Mouse (Mus musculus): ENCODE data around the gene Cdx2. TPM values are rescaled to one million over a fixed set of nuclear protein-coding genes. Genes with fewer than 3 reads are reported as not detected.

Gene Cdx2
- polyA plus RNA-seq, 1 experiment from 2014 or later: not detected

DNA sequence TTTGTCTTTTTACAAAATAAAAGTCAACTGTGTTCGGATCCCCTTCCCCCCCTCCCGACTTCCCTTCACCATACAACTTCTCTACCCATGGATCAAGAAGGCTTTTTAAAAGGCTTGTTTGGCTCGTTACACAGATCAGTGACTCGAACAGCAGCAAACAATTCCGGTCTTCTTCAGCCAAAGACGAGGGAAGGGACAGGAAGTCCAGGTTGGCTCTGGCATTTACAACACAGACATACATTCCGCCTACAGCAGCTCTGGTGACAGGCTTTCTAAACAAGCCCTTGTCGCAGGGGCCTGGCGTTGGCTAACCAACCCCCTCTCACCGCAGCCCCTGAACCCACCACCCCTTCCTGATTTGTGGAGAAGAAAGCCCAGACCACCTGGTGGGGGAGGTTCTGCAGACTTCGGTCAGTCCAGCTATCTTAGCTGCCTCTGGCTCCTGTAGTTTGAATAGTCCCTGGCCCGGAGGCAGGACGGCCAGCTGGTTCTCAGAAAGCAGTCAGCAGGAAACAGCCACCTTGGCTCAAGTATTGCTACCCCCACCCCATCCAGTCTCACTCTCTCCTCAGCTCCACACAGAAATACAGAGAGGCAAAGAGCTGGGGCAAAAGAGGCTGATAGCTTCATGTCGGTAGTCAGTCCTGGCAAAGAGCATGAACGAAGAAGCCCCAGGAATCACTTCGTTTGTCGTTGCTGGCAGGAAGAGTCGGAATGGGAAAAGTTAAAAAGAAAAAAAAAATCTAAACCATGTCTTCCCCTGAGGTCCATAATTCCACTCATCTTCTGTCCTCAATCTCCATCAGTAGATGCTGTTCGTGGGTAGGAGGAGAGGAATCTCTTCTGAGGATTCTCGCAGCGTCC, 5.9 kb downstream of the Cdx2 start:
- Histone ChIP-seq H3K9ac (no peak overlapping the region), H3K4me3 (replicated peaks) (no peak overlapping the region), H3K4me1 (peaks cover 38% of the 10 kb centered on the region), H3K36me3 (no peaks in the 10 kb centered on the region), H3K27ac (no peak overlapping the region), H3K4me2 (no peak overlapping the region), H3K27me3 (peaks cover 99% of the 10 kb centered on the region), H3K9me3 (replicated peaks) (no peaks in the 10 kb centered on the region)
- 4% methylated on average over 21 of the region's 21 CpGs for WGBS
- ATAC-seq (replicated peaks; ENCODE audit: low FRiP score): no peak

DNA sequence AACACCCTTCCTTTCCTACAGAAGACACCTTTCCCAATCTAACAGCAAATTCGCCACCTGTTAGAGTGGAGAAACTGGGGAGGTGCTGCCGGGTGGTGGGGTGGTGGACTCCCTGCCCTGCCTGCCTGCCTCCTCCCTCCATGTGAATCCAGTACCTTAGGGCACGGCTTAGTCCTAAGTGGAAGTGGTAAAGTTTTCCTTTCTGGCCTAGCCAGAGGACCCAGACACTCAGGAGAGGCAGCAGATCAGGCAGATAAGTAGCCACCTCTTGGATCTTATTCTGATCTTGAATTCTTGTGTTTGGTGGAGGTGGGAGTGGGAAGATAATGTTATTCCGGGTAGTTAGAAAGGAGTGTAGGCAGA, 7.1 kb downstream of the Cdx2 start:
- Histone ChIP-seq H3K27me3 (peaks cover 96% of the 10 kb centered on the region), H3K27ac (no peak overlapping the region), H3K4me2 (peak overlapping the region; percentile 52), H3K36me3 (no peaks in the 10 kb centered on the region), H3K4me1 (peaks cover 28% of the 10 kb centered on the region), H3K9me3 (replicated peaks) (no peaks in the 10 kb centered on the region), H3K4me3 (replicated peaks) (peak overlapping the region; percentile 29), H3K9ac (no peak overlapping the region)
- ATAC-seq (replicated peaks; ENCODE audit: low FRiP score): 0 out of 2 replicates have a peak, but pooled peaks have one; percentile 10
- WGBS: 8% methylated on average over 4 of the region's 4 CpGs

DNA sequence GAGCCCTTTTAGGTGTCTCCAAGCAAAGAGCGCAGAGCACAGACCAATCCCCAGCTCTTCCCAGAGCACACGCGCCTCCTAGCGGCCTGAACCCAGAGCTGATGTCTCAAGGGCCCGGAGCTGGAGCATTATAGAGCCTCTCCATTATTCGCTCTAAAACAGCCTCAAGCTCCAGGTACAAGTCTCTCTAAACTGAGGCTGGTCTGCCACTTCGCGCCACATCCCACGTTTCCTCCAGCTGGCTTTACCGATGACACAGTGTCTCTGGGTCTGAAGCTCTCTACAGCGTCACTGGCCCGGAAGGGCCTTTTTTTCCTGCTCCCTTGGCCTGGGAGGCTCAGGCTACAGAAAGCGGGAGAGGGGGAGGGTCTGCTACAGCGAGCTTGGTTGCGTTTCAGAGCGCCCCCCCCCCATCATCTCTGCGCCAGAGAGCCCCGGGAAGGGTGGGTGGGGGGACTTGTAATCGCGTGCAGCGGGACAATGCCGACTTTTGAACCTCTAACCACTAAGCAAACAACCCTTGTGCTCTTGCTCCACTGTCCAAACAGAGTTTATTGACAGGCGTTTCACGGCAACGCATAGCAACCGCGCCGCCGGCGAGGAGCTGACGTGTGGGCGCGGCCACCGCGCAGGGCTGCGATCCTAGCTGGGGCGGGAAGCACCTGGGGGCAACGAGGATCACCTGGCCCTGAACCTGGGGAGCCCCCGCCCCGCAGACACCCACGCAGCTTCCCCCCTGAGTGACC, 7.6 kb downstream of the Cdx2 start:
- Histone ChIP-seq H3K27me3 (peaks cover 96% of the 10 kb centered on the region), H3K4me3 (replicated peaks) (peak overlapping the region; percentile 29), H3K9ac (no peak overlapping the region), H3K4me1 (peaks cover 24% of the 10 kb centered on the region), H3K4me2 (peak overlapping the region; percentile 52), H3K9me3 (replicated peaks) (no peaks in the 10 kb centered on the region), H3K36me3 (no peaks in the 10 kb centered on the region), H3K27ac (no peak overlapping the region)
- WGBS: 1% methylated on average over 41 of the region's 41 CpGs
- peak; percentile 78 for ATAC-seq (replicated peaks; ENCODE audit: low FRiP score)

DNA sequence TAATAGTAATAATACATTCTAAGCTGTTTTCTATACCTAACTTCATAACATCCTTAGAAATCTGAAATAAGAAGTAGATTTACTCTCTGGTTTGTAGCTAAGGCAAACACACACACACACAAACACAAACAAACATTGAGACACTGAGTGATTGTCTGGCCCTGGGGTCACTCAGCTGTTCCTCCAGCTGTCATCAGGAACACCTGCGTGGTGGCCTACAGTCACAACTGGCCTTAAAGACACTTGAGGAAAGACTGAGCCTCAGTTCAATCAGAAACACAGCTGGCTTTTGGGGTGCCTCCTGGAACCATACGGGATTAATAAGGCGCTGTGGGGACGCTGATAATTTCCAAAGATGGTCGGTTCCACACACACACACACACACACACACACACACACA, 9.8 kb downstream of the Cdx2 start:
- Histone ChIP-seq H3K4me1 (peaks cover 32% of the 10 kb centered on the region), H3K4me2 (no peak overlapping the region), H3K9me3 (replicated peaks) (no peaks in the 10 kb centered on the region), H3K36me3 (no peaks in the 10 kb centered on the region), H3K27ac (no peak overlapping the region), H3K27me3 (peaks cover 96% of the 10 kb centered on the region), H3K9ac (no peak overlapping the region), H3K4me3 (replicated peaks) (no peak overlapping the region)
- no peak for ATAC-seq (replicated peaks; ENCODE audit: low FRiP score)
- 75% methylated on average over 5 of the region's 5 CpGs for WGBS

DNA sequence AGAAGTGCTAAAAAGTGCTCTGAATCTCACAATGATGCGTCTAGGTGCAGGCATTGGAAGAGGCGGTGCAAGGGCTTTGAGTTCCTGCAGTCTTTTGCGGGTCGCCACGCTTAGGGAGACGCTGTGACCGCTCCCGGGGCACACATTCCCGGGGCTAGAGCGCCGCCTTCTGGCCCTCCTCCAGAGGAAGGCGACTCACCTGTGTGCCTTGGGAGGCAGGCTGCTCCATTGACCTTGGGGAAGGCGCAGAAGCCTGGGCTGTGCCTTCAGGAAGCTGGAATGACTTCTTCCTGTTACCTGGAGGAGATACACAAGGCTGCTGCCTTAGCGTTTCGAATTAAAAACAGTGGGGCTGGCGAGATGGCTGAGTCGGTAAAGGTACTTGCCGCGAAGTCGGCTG, 12.9 kb downstream of the Cdx2 start:
- no peak overlapping the region for H3K4me3 ChIP-seq (replicated peaks)
- no peak for ATAC-seq (replicated peaks; ENCODE audit: low FRiP score)
- no peak overlapping the region for H3K4me2 ChIP-seq
- H3K27me3 ChIP-seq: peaks cover 81% of the 10 kb centered on the region
- H3K9me3 ChIP-seq (replicated peaks): no peaks in the 10 kb centered on the region
- H3K36me3 ChIP-seq: no peaks in the 10 kb centered on the region
- 24% methylated on average over 20 of the region's 20 CpGs for WGBS
- no peak overlapping the region for H3K9ac ChIP-seq
- peaks cover 18% of the 10 kb centered on the region for H3K4me1 ChIP-seq
- H3K27ac ChIP-seq: no peak overlapping the region

DNA sequence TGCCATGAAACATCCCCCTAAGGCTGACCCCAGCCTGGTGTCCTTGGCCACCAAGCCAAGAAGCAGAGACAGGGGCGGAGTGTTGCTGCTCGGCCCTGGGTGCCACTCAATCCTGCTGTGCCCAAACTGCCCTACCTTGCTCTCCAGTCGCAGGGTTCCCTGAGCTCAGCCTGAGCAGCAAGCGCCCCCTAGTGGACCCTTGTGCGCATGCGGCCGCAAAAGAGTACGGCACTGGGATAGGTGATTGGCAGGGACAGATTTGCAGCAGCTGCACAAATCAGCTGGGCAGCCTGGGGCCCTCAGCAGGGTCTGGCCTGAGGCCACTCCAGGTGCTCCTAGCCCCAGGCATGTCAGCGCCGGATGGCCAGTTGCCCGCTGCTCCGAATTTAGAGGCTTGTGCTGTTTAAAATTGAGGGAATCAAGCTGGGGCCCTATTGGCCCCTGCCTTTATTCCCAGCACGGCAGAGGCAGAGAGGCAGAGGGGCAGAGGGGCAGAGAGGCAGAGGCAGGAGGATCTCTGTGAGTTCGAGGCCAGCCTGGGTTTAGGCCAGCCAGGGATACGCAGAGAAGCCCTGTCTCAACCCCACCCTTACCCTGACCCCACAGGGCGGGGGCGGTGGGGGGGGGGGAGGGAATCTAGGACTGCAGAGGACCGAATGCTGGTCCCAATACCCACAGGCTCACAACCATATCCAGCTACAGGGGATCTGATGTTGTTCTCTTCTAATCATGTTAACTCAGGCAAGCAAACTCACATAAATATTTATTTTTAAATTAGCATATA, 13.8 kb downstream of the Cdx2 start:
- Histone ChIP-seq H3K4me2 (peak overlapping the region; percentile 17; the same call in 1 of the 2 replicates), H3K9ac (no peak overlapping the region), H3K9me3 (replicated peaks) (no peaks in the 10 kb centered on the region), H3K27me3 (peaks cover 78% of the 10 kb centered on the region), H3K27ac (no peak overlapping the region), H3K4me1 (peaks cover 18% of the 10 kb centered on the region), H3K36me3 (no peaks in the 10 kb centered on the region), H3K4me3 (replicated peaks) (no peak overlapping the region)
- WGBS: 23% methylated on average over 18 of the region's 18 CpGs
- peak; percentile 89 for ATAC-seq (replicated peaks; ENCODE audit: low FRiP score)

DNA sequence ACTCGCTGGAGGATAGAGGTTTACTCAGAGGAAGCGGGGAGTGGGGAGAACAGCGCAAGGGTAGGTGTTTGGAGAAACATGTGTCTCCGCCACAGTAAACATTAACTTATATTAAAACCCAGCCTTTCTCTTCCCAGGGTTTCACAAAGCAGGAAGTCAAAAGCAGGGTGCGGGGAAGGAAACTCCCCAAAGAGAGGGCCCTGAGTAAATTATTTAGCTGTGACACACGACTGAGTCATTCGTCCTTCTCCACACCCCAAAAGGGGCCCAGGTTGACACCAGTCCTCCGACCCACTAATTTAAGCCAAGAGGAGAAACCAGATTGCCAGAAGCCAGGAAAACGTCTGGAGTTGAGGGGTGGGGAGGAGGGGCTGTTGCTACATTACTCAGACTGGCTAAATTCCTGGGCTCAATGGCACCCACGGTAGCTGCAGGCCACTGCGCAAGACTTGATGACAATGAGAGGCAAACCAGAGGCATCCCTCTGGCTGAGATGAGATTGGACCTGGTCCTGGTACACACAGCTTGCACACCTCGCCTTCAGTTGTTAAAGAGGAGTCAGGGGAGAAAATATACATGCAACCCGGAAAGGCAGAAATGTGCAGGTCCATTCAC, 14.5 kb downstream of the Cdx2 start:
- Histone ChIP-seq H3K9ac (no peak overlapping the region), H3K4me3 (replicated peaks) (no peak overlapping the region), H3K36me3 (no peaks in the 10 kb centered on the region), H3K4me2 (peak overlapping the region; percentile 17), H3K4me1 (peaks cover 18% of the 10 kb centered on the region), H3K9me3 (replicated peaks) (no peaks in the 10 kb centered on the region), H3K27ac (no peak overlapping the region), H3K27me3 (peaks cover 72% of the 10 kb centered on the region)
- 36% methylated on average over 13 of the region's 13 CpGs for WGBS
- no peak for ATAC-seq (replicated peaks; ENCODE audit: low FRiP score)

DNA sequence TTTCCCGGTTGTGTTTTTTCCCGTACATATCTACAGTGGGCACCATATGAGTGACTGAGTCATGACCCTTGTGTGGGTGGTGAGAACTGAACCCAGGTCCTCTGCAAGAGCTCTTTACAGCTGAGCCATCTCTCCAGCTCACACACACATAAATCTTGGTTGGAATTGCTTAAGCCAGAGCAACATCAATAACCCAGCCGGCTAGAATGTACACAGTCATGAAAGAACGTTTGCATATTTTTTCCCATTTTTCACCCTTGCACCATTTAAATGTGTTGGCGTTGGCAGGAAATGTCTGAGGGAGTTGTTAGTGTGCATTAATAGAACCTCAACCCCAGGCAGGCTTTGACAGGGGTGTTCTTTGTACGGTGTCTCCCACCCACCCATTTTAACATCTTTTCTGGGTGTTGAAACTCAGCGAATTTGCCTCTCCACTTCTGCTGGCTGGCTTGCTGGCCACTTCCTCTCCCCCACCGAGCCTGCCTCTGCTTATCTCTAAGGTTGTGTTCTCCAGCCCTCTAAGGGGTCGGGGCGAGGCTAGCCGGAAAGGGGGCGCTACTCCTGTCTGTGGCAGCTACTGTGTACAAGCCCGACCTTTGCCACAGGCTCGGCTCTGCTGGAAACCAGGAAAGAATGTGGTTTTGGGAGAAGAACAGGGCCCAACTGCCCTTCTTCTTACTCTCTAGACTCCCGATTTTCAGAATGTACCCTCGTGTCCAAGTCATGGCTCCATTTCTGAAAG, 15.1 kb downstream of the Cdx2 start:
- Histone ChIP-seq H3K27me3 (peaks cover 69% of the 10 kb centered on the region), H3K9me3 (replicated peaks) (no peaks in the 10 kb centered on the region), H3K4me1 (peaks cover 18% of the 10 kb centered on the region), H3K27ac (no peak overlapping the region), H3K4me2 (peak overlapping the region; percentile 17), H3K9ac (no peak overlapping the region), H3K36me3 (no peaks in the 10 kb centered on the region), H3K4me3 (replicated peaks) (no peak overlapping the region)
- no peak for ATAC-seq (replicated peaks; ENCODE audit: low FRiP score)
- WGBS: 27% methylated on average over 16 of the region's 16 CpGs

DNA sequence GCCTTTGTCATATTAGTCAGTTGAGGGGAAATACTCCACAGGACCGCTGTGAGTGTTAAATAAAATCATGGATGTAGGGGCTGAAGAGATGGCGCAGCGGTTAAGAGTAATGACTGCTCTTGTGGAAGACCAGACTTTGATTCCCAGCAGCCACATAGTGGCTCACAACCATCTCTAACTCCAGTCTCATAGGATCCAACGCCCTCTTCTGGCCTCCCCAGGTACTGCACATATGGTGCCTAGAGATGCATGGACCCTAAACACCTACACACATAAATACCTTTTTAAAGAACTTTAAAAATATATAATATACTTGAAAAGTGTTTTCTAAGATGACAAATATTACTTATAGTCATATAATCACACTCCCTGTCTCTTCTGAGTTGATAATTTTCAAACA, 22.7 kb downstream of the Cdx2 start:
- H3K9ac ChIP-seq: no peak overlapping the region

DNA sequence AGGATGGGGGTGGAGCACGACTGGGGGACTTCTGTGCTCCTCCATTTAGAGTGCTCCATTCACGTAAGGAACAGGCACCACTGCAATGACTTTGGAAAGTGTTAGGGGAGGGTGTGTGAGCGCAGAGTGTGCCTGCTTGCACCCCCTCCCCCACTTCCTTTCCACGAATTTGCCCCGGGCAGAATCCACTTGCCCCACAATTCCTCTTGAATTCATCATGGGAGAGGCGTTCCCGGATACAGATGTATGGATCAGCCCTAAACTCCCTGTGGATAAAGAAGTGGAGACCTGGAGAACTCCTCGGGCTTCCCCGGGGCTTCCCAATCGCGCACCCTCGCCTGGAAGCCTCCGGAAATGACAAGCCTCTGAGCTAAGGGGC, 29.5 kb downstream of the Cdx2 start:
- 1% methylated on average over 13 of the region's 13 CpGs for WGBS
- Histone ChIP-seq H3K9ac (no peak overlapping the region), H3K27ac (no peak overlapping the region), H3K4me3 (replicated peaks) (no peak overlapping the region), H3K9me3 (replicated peaks) (no peaks in the 10 kb centered on the region), H3K4me1 (peaks cover 9% of the 10 kb centered on the region), H3K27me3 (peaks cover 99% of the 10 kb centered on the region), H3K36me3 (no peaks in the 10 kb centered on the region), H3K4me2 (peak overlapping the region; percentile 8; the same call in 1 of the 2 replicates)
- no peak for ATAC-seq (replicated peaks; ENCODE audit: low FRiP score)

More for the DNA sequence above, 22.7 kb downstream of the Cdx2 start:
- no peak overlapping the region for H3K4me2 ChIP-seq
- no peak overlapping the region for H3K4me3 ChIP-seq (replicated peaks)
- H3K9me3 ChIP-seq (replicated peaks): no peaks in the 10 kb centered on the region
- H3K27ac ChIP-seq: no peak overlapping the region
- H3K36me3 ChIP-seq: no peaks in the 10 kb centered on the region
- no peak for ATAC-seq (replicated peaks; ENCODE audit: low FRiP score)
- WGBS: 75% methylated on average over 4 of the region's 4 CpGs
- H3K27me3 ChIP-seq: peaks cover 65% of the 10 kb centered on the region
- no peaks in the 10 kb centered on the region for H3K4me1 ChIP-seq

All from kidney, embryonic 15.5 days (tissue).